ENCODE assay signal across 7 mouse cellular contexts in the genomic region with DNA sequence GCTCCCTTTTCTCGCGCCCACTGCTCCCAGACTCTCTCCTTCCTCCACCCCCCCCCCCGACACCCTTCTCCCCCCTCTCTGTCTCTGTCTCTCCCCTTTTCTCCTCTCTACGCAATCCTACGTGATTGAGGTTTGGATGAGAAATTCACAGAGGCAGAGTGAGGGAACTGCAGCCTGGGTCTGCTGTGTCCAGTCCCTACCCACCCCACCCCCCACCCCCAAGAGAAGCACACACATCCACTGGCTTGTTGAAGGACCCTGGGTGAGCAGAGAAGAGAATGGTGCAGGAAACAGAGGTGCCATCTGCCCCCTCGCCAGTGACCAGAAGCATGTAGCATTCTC.
DNase-seq lines count a peak whose midpoint lies in the region; ATAC-seq and TF ChIP-seq lines count a peak whose summit lies in the region.

No protein-coding gene starts in this region.

- H3K9ac ChIP-seq in lung, embryonic 16.5 days (ENCODE audit: low read length) = peak overlapping the region; percentile 65
- peak overlapping the region; percentile 79 for H3K9ac ChIP-seq in forebrain, embryonic 14.5 days (ENCODE audit: low read length)
- H3K9ac ChIP-seq in liver, embryonic 11.5 days (ENCODE audit: low read depth, low read length) = no peak overlapping the region
- H3K9ac ChIP-seq in stomach, postnatal 0 days (ENCODE audit: low read length) = no peak overlapping the region

- peak; percentile 32; the same call in 1 of the 2 replicates for ATAC-seq in lung, embryonic 16.5 days (ENCODE audit: low read depth)
- peak; percentile 64 for ATAC-seq in forebrain, embryonic 14.5 days
- ATAC-seq in liver, embryonic 11.5 days (replicated peaks; ENCODE audit: low FRiP score) = no peak
- no peak for ATAC-seq in stomach, postnatal 0 days (ENCODE audit: low FRiP score, low TSS enrichment)
- no peak for ATAC-seq in inflammation-experienced regulatory T-cells, adult 6 months

- H3K36me3 ChIP-seq in lung, embryonic 16.5 days (ENCODE audit: control insufficient read depth, insufficient read depth, low read length) = no peaks in the 10 kb centered on the region
- no peaks in the 10 kb centered on the region for H3K36me3 ChIP-seq in forebrain, embryonic 14.5 days (ENCODE audit: control insufficient read depth, insufficient read depth, low read length)
- H3K36me3 ChIP-seq in liver, embryonic 11.5 days (ENCODE audit: control insufficient read depth, insufficient read depth, low read length) = no peaks in the 10 kb centered on the region
- no peaks in the 10 kb centered on the region for H3K36me3 ChIP-seq in stomach, postnatal 0 days (ENCODE audit: control insufficient read depth, insufficient read depth, low read length)

- 9% methylated on average over 4 of the region's 6 CpGs for WGBS in lung, embryonic 16.5 days
- WGBS in forebrain, embryonic 14.5 days = under 1% methylated on average over 6 of the region's 6 CpGs
- WGBS in liver, embryonic 11.5 days = 8% methylated on average over 4 of the region's 6 CpGs
- 2% methylated on average over 3 of the region's 6 CpGs for WGBS in stomach, postnatal 0 days

- H3K4me3 ChIP-seq in lung, embryonic 16.5 days (ENCODE audit: low read length) = peak overlapping the region; percentile 69
- peak overlapping the region; percentile 76 for H3K4me3 ChIP-seq in forebrain, embryonic 14.5 days (ENCODE audit: low read depth, low read length)
- peak overlapping the region; percentile 57 for H3K4me3 ChIP-seq in liver, embryonic 11.5 days (ENCODE audit: low read depth, low read length)
- H3K4me3 ChIP-seq in stomach, postnatal 0 days (ENCODE audit: low read depth, low read length) = peak overlapping the region; percentile 62

- no peak for DNase-seq in lung, postnatal 14 days
- no peak for DNase-seq in forebrain, embryonic 14.5 days (ENCODE audit: low spot score)
- DNase-seq in liver, embryonic 11.5 days (ENCODE audit: low spot score) = no peak
- DNase-seq in stomach, postnatal 0 days (ENCODE audit: low spot score) = no peak
- no peak for DNase-seq in thymus, postnatal 36 days

- no peak overlapping the region for H3K27ac ChIP-seq in lung, embryonic 16.5 days (ENCODE audit: low read length)
- H3K27ac ChIP-seq in forebrain, embryonic 14.5 days (ENCODE audit: low read depth, low read length) = peak overlapping the region; percentile 66; the same call in 1 of the 2 replicates
- no peak overlapping the region for H3K27ac ChIP-seq in liver, embryonic 11.5 days (ENCODE audit: low read depth, low read length)
- H3K27ac ChIP-seq in stomach, postnatal 0 days (replicated peaks) = no peak overlapping the region

- peaks cover 4% of the 10 kb centered on the region; the same call in 1 of the 2 replicates for H3K4me1 ChIP-seq in lung, embryonic 16.5 days (replicated peaks; ENCODE audit: control insufficient read depth, insufficient read depth, low read length)
- H3K4me1 ChIP-seq in forebrain, embryonic 14.5 days (ENCODE audit: control insufficient read depth, insufficient read depth, low read length) = no peaks in the 10 kb centered on the region; the same call in 1 of the 2 replicates
- no peaks in the 10 kb centered on the region for H3K4me1 ChIP-seq in liver, embryonic 11.5 days (replicated peaks; ENCODE audit: control insufficient read depth, insufficient read depth, low read length)
- H3K4me1 ChIP-seq in stomach, postnatal 0 days (replicated peaks; ENCODE audit: control insufficient read depth, insufficient read depth) = no peaks in the 10 kb centered on the region

- H3K27me3 ChIP-seq in lung, embryonic 16.5 days (ENCODE audit: control insufficient read depth, insufficient read depth, low read depth, low read length) = peaks cover 38% of the 10 kb centered on the region
- H3K27me3 ChIP-seq in forebrain, embryonic 14.5 days (replicated peaks; ENCODE audit: control insufficient read depth, insufficient read depth, low read length) = 0 out of 2 replicates have a peak, but pooled peaks cover 11% of the 10 kb centered on the region
- H3K27me3 ChIP-seq in liver, embryonic 11.5 days (replicated peaks; ENCODE audit: control insufficient read depth, insufficient read depth, low read length) = peaks cover 52% of the 10 kb centered on the region
- H3K27me3 ChIP-seq in stomach, postnatal 0 days (ENCODE audit: control insufficient read depth, insufficient read depth, low read length) = no peaks in the 10 kb centered on the region

- no peak for TF ChIP-seq CTCF in stomach, postnatal 0 days (IDR thresholded peaks at IDR 0.05; ENCODE audit: low read depth)

- no peak for TF ChIP-seq EP300 in stomach, postnatal 0 days (optimal IDR thresholded peaks at IDR 0.05)

- H3K9me3 ChIP-seq in lung, embryonic 16.5 days (ENCODE audit: control insufficient read depth, low read length) = no peaks in the 10 kb centered on the region
- H3K9me3 ChIP-seq in forebrain, embryonic 14.5 days (replicated peaks; ENCODE audit: control insufficient read depth, low read length) = no peaks in the 10 kb centered on the region
- H3K9me3 ChIP-seq in liver, embryonic 11.5 days (ENCODE audit: control insufficient read depth, low read length) = no peaks in the 10 kb centered on the region
- H3K9me3 ChIP-seq in stomach, postnatal 0 days (ENCODE audit: control insufficient read depth, low read length) = no peaks in the 10 kb centered on the region

- peak overlapping the region; percentile 100 for H3K4me2 ChIP-seq in lung, embryonic 16.5 days (ENCODE audit: low read depth, low read length)
- peak overlapping the region; percentile 95 for H3K4me2 ChIP-seq in forebrain, embryonic 14.5 days (ENCODE audit: low read length)
- peak overlapping the region; percentile 87 for H3K4me2 ChIP-seq in liver, embryonic 11.5 days
- H3K4me2 ChIP-seq in stomach, postnatal 0 days (replicated peaks; ENCODE audit: low read depth) = peak overlapping the region; percentile 98

Comparison
In these comparisons a context has a peak if more than half of its experiments do, and no peak if none do; other contexts are left out.
1. ATAC-seq: peak in lung, embryonic 16.5 days (single experiment) and forebrain, embryonic 14.5 days (single experiment); none in liver, embryonic 11.5 days (single experiment), stomach, postnatal 0 days (single experiment) and inflammation-experienced regulatory T-cells, adult 6 months (single experiment).
2. H3K9ac ChIP-seq: peak in lung, embryonic 16.5 days (single experiment) and forebrain, embryonic 14.5 days (single experiment); none in liver, embryonic 11.5 days (single experiment) and stomach, postnatal 0 days (single experiment).
3. Peak in every context shown above with its lines, with median percentiles within 50 percentile points of each other: H3K4me2 ChIP-seq and H3K4me3 ChIP-seq.